Mouse (Mus musculus) kidney, adult 11 months (tissue): ENCODE data around the gene Vamp1.
A peak's percentile ranks its signal among the peaks of the same experiment; 100 is the strongest.

Experiments used
- DNase-seq: peaks from one replicate; pipeline ENCODE4 v3.0.0; 2022

Vamp1 gene

DNA sequence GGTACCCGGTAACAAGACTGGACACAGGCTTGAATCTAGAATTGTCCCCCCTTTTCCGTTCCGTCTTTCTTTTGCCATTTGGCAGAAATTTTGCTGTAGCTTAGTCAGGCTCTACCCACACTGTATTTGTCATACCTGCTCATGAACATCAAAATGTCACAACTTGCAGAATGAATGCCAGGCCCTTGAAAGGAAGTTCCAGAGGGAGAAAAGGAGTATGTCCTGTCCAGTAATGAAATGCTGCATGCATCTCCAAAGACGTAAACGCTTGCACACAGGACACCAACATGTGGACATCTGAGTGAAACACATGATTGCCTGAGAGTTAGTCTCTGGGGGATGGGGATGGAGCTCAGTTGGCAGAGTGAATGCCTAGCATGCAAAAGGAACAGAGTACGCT lies 1.6 kb upstream of the Vamp1 start:
- DNase-seq: no peak

DNA sequence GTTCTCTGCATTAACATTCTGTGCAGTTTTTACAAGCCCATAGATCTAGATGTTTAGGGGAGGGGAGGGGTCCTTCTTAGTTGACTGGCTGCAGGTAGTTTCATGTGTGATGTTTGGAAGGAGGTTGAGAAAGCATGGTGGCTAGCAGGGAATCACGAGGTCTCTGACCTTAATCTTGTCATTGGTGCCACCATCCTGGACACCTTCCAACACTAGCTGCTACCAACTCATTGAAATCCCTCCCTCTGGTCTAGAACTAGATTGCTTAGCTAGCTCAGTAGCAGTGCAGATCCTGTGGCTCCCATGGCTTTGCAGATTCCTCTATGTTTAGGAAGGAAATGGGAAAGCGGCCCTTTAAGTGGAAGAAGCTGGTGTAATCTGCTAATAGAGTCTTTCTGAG lies 1.5 kb downstream of the Vamp1 start:
- no peak for DNase-seq

DNA sequence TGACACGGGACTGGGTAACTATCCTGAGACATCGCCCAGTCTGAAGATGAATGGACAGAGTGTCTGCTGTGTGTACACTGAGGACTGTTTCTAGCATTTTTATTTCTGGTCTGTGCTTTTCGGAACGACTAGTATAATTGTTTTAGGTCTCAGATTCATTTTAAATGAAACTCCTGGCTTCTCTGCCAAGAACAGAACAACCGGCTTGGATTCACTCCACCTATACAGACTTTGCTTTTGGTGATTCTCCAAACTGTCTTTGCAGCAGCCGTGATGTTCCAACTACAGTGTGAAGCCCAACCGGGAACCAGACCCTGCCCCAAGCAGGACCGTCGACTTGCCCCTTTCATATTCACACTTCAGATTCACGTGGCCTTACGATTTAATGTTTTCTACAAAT lies 2.5 kb downstream of the Vamp1 start:
- DNase-seq: no peak

DNA sequence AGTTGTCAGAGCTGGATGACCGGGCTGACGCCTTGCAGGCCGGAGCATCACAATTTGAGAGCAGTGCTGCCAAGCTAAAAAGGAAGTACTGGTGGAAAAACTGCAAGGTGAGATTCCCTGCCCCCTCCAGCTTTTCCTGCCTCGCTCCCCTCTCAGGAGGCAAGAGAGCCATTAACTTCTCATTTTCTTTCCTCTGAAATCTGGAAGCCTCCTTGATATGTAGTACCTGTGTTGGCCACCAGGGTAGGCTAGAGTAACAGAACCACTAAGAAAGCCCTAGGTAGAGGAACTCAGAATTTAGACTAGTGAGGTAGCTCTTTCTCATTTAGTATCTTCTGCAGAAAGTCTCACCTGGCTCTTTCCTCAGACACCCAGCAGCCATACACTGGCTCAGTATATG lies 3.6 kb downstream of the Vamp1 start:
- DNase-seq: no peak

DNA sequence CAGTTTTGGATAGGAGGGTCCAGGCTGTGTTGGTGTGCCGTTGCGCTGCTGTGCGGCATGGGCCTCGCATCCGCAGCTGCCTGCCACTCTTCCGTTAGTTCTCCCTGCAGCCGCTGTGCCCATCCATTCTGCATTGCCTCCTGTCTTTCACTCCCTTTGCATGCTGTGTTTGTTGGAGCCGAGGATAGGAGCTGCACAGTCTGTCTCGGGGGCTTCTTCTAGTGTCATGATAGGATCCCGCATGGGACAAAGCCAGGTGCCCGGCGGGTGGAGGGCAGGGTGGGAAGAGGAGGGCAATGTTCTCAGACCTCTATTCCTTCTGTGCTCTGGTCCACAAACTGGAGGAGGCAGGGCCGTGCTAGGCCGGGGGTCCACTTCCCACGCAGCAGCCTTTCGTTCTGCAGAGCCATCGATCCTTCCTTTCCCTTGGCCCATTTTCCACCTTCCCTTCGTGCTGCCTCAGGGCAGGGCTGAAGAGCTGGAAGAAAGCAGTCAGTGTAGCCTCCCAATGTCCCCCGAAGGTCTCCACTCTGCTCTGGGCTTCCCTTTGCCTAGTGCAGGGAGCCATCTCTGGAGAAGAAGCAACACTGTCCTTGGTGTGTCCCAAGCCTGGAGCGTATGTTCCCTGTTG lies 5.9 kb downstream of the Vamp1 start:
- DNase-seq: no peak

DNA sequence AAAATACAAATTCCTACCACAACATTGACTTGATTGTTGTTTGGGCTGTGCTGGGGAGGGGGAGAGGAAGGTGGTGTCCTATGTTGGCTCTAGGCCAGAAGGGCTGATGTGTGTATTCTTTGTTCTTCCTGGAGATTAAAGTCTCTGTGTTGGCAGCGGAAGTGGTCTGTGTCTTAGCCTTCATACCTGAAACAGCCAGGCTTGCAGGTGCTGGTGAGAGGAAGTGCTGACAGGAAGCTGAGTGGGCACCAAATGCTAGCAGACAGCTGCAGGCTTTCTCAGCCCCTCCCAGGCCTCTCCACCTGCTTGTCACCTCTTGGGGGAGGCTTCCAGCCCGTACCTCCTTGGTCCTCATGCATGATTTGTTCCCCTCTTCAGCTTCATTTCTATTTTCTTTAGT lies 6.8 kb downstream of the Vamp1 start:
- no peak for DNase-seq

DNA sequence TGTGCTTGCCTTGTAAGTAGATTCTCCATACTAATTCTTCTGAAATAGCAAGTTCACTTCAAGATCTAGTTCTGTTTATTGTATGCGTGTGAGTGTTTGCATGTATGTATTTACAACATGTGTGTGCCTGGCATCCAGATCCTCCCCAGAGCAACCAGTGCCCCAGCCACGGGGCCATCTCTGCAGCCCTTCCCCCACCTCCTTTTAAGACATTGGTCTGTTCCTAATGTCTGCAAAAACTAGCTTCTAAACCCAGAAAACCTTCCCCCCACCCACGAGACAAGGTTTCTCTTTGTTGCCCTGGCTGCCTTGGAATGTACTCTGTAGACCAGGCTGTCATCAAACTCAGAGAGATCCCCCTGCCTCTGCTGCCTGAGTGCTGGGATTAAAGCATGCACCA lies 7.2 kb downstream of the Vamp1 start:
- no peak for DNase-seq

DNA sequence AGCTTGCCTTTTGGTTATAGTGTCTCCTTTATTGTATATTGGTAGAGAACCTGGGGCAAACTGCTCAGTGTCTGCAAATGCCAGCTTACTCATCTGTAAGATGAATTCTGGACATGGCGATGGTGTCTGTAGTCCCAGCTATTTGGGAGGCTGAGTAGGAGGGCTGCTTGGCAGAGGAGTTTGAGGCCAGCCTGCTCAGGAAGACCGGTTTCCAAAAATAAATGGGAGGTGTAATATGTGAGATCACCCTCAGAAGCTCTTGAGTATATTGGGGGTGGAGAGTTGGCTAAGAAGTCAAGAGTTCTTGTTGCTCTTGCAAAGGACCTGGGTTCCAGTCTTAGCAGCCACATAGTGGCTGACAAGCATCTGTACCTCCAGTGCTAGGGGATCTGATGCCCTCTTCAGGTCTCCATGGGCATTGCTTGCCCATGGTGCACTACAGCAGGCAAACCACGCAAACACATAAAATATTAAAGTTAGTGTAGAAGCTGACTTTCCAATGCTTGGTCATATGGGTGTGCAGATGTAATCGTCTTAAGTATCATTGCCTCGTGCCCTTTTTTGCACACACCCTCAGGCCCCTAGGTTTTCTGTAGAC lies 10.3 kb downstream of the Vamp1 start:
- no peak for DNase-seq

DNA sequence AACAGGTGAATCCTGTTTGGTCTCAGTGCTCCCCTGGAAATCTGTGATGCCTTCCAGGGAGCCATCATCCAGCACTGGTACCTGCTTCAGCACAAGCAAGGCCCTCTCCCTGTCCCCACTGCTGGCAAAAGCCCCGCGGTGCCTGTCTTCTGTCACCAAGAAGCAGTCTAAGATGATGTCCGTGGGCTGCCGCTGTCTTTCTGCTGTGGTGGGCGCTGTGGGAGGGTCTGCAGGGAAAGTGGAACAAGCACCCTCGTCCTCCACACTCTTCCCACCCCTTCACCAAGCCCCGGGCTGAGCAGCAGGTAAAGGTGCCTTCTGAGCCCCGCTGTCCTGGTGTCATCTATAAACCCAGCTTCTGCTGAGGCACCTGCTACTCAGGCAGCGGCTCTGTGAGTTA lies 15.2 kb downstream of the Vamp1 start:
- no peak for DNase-seq

DNA sequence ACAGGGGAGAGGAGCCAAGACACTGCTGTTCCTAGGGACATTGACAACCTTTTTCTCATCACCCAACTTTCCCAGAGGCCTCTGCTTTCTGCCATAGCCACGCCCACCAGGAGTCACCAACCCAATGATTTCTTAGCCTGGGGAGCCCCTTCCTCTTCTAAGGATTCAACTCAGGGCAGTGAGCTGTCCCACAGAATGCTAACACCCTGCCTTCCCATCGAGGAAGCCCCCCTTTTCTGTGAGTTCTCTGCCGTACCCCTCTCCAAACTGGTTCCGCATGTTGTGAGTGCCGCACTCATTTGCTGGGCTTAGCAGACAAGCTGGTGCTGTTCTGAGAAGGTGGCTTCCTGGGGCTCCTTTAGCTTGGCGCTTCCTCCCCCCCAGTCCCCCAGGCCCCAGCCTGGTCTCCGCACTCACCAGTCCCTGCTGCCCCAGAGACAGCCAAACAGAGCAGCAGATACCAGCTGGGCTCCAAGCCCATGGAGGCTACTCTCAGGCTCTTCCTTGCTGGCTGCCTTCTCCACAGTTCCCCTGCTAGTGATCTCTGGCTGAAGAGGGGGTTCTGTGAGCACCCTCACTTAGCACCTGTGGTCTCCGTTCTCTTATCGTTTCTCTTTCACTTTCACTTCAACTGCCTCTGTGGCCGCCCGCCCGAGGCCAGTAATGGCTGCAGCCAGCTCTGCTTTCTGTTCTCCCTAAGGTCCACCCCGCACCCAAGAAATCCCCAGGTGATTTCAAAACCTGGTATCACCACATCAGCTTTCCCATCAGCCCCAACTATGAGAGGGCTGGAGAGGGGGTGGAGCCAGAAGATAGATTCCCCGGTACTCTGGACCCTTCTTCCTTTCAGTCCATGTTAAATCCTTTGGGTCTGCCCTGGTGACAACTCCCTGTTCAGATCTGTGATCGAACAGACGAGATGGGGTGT lies 16.0 kb downstream of the Vamp1 start, which contains the start of gene Tapbpl:
Gene Tapbpl, minus strand, starts transcription at position 744 of the 928 bp plus-strand sequence.
- DNase-seq: peak; percentile 51

DNA sequence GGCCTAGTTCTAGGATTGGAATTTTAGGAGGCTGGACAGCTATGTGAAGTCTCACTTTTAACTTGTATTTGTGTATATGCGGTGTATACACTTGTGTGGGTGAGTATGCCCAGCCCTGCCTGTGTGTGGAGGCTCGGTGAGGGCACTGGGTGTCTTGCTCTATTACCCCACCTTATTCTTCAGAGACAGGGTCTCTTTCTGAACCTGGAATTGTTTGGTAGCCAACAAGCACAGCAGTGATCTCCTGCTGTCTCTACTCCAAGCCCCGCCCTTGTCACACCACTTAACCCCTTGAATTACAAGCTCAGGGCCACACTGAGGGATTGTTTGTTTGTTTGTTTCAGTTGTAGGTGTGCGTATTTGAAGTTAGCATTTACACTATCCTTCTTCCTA lies 16.7 kb downstream of the Vamp1 start:
- no peak for DNase-seq

DNA sequence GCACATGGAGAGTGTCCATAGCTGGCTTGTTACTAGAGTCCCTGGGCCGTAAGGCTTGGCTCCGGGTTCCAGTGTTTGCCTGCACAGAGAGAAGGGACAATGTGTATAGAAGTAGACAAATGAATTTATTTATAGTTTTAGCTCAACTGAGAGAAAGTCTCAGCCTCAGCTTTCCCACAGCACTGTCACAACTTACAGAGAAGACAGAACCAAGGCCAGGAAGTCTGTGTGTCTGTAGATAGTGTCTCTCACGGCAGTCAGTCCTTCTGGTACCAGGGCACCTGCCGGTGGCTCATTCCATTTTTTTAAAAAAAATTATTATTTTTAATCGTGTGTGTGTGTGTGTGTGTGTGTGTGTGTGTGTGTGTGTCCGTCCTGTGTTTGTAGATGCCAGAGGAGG lies 17.2 kb downstream of the Vamp1 start:
- DNase-seq: no peak

DNA sequence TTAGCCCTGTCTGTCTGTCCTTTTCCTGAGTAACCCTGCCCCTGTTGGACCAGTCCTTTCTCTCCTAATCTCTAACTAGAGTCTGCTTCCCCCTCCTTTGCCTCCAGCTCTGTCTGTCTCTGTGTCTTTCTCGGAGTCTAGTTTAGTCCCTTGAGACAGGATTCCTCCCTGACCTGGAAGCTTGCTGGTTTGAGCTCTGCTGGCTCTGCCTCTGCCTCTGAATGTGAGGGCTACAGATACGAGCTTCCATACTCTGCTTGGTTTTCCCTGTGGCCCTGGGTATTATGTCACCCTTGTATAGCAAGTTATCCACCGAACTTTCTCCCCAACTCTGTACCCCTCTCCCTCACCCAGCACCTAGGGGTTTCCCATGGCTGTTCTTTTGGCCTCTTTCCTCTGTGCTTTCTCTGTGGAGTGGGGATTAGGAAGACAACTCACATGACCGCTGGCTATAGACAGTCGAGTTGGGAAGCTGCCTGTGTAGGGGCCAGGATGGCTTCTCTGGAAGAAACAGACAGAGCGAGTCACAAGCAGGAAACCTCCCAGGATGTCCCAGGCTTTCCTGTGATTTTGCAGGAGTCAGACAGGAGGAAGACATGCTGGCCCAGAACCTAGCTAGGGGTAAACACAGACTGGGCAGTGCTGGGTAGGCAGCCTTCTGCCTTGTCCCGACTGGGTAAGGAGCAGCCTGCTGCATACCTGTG lies 18.6 kb downstream of the Vamp1 start:
- no peak for DNase-seq

DNA sequence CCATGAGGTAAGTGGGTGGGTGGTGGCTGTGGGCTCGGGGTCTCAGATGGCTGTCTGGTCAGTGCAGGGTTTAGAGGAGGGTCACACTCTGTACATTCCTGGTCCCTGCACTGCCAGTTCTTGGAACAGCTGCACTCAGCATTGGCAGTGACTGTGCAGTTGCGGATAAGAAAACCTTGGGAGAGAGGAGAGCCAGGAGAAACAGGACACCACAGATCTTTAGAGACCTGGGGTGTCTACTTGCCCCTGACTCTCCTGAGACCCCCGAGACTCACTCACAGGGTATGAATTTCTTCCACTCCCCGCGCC lies 19.1 kb downstream of the Vamp1 start:
- DNase-seq: no peak

DNA sequence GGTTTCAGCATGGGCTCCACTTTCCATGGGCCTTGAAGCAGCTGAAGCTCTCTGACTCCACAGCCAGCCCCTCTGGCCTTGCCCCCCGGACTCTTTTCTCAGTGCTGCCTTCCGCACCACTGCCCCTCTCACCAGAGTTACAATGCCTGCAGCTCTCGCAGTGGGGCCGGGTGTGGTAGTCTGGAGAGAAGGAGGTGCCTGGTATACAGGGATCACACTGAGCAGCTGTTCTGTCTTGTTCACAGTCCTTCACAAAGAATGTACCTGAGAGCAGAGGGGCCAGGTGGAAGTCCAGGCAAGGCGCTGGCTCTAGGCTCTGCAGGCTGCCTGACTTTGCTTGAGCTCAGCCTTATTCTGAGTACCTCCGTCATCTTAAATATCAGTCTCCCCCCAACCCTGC lies 21.0 kb downstream of the Vamp1 start:
- DNase-seq: no peak

DNA sequence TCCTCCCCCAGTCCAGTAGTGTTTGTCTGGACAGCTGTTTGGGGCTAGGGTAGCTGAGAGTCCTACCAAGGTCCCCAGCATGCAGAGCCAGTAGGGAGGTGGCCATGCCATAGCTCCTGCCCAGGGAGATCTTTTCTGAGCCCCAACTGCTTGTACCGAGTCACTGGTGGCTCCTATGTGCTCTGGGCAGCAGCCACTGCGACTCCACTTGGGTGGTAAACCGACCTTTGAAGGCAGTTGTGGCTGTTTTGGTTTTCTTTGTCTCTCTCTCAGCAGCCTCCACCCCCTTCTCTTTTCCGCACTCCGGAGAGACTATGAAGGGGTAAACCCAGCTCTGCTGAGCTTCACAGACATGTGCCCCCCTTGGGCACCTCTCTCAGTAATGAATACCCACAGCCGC lies 21.4 kb downstream of the Vamp1 start, which contains the start of gene Cd27:
Gene Cd27, minus strand, starts transcription at position 229 of the 400 bp plus-strand sequence.
- DNase-seq: no peak

DNA sequence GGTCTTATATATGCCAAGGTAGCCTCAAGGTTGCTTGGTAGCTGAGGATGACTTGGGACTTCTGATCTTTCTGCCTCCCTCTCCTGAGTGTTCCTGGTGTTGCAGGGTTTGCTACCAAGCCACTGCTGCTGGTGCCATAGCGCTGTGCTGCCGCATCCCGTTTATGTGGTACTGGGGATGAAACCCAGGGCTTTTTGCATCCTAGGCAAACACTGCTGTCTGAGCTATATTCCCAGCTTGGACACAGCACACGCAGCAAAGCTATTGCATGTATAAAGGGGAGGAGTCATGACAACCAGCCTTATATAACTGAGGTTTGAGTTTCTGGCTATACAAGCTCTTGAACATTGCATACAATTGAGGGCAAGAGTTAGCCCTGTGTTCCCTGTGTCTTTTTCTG lies 22.1 kb downstream of the Vamp1 start:
- DNase-seq: no peak

DNA sequence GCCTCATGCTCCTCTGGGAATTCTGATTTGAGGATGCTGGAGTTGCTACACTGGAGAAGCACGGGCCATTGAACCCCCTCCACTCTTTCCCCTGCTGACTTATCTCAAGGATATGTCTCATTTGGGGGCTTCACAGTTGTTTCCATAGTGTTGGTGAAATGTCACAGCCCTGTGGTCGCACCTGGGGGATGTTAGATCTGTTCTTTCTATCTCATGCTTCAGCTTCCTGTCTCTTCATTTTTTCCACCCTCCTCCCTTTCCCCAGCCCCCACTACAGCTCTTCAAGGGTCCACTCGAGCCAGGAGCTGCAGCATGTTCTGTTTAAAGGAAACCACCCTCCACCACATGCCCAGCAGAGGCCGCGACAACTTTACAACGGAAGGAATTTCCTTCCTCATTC lies 23.0 kb downstream of the Vamp1 start:
- no peak for DNase-seq

DNA sequence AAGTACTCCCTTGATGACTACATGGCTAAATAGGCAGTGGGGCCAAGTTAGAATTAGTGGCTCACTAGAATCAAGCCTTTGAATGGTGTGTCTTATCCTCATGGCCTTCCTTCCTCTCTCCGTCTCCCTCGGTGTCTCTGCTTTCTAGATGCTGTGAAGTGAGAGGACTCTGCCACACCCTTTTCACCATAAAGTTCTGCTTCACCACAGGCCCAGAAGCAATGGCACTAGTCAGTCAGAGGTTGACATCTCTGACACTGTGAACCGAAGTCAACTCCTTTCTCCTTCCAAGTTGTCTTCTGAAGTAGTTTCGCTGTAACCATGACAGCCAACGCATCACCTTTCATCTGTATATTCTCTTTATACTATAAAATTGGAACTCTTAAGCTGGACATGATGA lies 24.2 kb downstream of the Vamp1 start:
- DNase-seq: no peak

DNA sequence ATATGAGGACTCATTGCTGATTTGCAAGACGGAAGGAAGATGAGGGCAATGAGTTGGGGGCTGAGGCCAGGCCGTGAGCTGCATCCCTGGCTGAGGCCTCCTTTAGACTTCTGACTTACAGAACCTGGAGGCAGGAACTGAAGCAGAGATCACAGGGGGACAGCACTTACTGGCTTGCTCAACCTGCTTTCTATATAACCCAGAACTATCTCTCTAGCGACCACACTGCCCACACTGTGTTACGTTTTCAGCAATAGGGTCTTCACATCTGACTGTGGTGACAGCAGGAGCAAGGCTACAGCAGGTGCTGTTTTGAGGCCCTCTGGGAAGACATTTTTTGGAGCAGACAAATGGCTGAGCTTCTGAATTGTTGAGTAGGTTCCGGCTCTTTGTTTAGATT lies 25.3 kb downstream of the Vamp1 start:
- DNase-seq: no peak

DNA sequence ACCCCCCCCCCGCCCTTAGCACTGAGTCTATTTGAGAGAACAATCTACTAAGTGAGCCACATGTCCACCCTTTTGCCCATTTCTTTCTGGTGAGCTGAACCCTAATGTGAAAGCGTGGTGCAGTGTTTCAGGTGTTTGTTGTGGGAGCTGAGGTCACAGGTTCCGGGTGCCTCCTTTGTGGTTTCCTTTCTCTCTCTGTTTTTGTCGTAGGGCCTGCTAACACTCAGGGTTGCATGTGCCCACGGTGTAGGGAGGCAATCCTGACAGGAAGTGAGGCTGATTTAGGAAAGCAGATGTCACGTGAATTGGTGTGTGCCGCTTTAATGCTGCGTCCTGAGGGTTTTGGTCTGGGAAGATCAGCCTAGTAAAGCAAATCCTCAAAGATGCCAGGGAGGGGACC lies 26.2 kb downstream of the Vamp1 start:
- no peak for DNase-seq

DNA sequence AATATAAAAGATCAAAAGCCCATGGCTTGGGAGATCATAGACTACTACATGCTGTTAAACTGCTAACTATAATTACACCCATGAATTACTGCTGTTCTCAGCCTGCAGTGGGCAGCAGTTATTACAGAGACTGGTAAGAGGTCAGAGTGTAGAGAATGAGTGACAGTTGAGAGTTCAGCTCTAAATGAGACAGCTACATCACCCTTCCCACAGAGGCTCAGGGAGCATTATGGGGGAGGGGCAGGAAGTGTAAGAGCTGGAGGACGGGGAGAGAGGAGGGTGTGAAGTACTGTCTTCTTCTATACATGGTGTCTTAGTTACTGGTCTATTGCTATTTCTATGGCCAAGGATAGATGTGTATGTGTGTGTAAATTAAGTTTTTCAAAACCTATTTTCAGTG lies 29.2 kb downstream of the Vamp1 start:
- no peak for DNase-seq

DNA sequence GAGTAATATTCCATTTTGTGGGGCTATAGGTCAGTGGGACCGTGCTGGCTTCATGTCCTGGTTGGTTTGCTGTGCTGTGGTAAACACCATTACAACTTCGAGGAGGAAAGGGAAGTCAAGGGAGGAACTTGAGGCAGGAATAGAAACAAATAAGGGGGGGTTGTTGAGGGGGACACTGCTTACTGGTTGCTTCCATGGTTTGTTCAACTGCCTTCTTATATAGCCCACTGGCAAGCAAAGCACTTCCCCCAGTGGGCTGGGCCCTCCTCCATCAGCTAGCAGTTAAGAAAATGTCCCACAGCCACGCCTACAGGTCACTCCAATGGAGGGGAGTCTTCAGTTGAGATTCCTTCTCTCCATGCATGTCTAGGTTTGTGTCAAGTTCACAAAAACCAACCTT lies 36.9 kb downstream of the Vamp1 start:
- no peak for DNase-seq

DNA sequence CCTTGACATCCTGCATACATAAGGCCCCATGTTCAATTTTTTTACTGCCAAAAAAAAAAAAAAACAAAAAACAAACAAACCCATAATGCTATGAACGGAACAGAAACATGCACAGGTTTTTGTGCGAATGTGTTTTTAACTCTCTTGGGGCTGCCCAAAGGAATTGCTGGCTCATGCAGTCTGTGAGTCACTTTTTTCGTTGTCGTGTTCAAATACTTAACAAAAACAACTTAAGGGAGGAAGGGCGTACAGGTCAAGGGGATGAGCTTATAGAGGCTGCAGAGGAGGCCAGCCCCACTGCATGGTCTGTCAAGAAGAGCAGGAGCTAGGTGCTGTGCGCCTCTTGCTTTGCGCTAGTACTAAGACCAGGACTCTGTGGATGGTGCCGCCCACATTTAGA lies 37.4 kb downstream of the Vamp1 start:
- DNase-seq: no peak
